Mouse (Mus musculus) lung, postnatal 36 days (tissue): ENCODE measurements around the gene Sntb2.
A peak's percentile ranks its signal among the peaks of the same experiment; 100 is the strongest.
"Not testable (repeated sequence)": the region's sequence is repeated elsewhere in the genome, so short reads cannot be mapped to it uniquely, and the experiment has no call there.

ENCODE experiments used
- DNase-seq: peaks from one replicate; pipeline ENCODE4 v3.0.0; 2022; ENCODE audit warnings: mixed read lengths

Gene Sntb2

GRCm38 (mm10) chr8:106935324-106935869 lies at the start of gene Sntb2:
Sntb2 (plus strand) TSS chr8:106935750.
- DNase-seq, result peak; percentile 96

GRCm38 (mm10) chr8:106887336-106888189 lies 48.0 kb upstream of the Sntb2 start:
- peak; percentile 89 for DNase-seq

DNA sequence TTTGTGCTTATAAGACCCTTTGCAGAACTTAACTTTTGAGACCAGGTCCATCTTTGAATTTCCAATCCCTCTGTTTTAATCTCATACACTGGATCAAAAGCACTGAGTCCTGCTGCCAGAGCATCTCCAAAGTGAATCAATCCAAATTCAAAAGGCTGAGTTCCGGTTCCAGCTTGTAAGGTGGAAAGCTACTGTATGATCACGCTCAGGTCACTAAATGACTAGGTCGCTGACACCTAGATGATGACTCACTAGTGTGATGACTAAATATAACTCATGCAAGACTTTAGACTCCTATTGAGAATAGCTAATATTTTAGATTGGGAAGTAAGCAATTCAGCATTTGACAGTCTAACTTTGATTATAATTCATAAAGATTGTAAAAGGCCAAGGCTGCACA lies 46.7 kb upstream of the Sntb2 start:
- DNase-seq, result no peak

DNA sequence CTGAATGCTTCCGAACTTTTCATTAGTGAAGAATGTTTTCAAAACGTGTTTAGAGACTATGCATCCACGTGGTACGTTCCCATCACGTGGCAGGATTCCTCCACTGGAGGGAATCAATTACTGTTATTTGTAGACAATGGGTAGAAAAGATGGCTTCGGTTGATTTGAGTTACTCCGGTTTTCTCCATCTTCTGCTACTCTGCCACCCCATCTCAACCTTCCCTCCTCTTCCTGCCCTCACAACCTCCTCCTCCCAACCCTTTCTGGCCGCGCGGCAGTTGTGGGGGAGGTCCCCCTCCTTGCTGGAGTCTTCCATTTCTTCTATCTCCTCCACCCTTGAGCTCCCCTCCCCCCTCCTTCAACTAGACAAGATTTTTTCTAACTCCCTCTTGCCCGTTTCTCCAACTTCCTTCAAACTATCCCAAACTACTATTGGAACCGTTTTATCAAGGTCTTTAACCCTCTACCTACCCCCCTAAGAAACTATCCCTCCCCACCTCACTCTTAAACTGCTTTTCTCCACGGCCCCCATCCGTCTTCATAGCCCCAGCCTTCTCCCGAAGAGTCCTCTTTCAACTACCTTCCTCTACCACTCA lies 43.2 kb upstream of the Sntb2 start:
- DNase-seq, result peak; percentile 35

DNA sequence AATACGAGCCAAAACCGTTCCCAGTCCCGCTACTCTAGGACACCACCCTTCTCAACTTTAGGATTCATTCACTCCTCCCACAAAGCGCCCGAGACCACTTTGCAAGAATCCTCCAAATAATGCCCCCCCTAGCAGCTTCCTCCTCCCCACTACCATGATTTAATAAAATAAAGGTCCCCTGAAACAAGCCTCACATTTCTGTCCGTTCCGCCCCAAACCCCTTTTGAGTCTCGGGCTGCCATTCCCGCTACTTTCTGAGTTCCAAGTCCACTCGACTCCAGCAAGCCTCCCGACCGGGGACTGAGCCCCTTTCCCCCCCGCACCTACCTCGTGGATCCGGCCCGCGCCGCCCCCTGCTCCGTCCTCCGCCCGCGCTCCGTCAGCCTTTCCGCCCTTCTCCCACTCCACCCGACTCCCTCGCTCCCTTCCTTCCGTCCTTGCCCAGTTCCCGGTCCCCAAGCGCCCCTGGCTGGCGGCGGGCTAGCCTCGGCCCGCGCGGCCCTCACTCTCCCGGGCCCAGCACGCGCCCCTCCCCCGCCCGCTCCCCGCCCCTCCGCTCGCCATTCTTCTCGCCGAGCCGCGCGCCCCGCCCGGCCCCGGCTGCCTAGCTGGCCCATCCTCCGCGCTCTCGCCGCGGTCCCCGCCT lies 42.6 kb upstream of the Sntb2 start:
- DNase-seq, result peak; percentile 8

- DNase-seq, result peak; percentile 87
These were observed 41.9 kb upstream of the Sntb2 start, which contains the start of gene Utp4 for GRCm38 (mm10) chr8:106893481-106894156. Utp4 (plus strand) TSS chr8:106893636.

DNA sequence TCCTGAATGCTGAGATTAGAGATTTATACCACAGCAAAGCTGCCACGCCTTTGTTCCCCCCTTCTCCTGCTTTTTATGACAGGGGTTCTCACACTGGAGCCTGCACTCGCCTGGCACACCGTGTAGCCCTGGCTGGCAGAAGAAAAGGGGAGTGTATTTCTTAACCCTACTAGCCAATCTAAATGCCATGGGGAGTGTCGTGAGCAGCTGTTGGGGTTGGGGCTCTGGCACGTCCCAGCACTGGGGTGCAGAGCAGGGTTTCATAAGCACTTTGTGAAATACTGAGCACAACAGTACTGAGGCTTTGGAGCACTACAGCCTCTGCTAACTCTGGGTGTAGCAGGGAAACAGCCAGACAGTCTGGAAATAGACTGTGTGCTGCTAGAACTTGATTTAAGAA lies 36.1 kb upstream of the Sntb2 start:
- DNase-seq, result no peak

- peak; percentile 91 for DNase-seq
These were observed 29.6 kb upstream of the Sntb2 start for GRCm38 (mm10) chr8:106905727-106906480.

DNA sequence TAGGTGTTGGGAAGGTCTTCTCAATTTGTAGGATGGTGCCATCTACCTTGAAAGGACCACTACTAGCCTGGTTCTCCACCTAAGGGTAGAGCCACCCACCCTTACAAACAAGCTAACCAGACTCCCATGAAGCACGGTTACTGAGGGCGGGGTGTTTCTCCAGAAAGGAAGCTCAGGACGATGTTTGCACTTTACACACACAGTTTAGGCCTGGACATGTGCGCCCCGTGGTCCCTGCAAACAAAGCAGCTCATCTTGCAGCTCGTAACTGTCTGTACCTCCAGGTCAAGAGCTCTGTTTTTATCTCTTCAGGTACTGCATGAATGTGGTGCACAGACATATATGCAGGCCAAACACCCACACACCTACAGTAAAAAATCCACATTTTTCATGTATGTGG lies 28.9 kb upstream of the Sntb2 start:
- DNase-seq, result no peak

- no peak for DNase-seq
These were observed 28.1 kb upstream of the Sntb2 start for GRCm38 (mm10) chr8:106907450-106907849.

DNA sequence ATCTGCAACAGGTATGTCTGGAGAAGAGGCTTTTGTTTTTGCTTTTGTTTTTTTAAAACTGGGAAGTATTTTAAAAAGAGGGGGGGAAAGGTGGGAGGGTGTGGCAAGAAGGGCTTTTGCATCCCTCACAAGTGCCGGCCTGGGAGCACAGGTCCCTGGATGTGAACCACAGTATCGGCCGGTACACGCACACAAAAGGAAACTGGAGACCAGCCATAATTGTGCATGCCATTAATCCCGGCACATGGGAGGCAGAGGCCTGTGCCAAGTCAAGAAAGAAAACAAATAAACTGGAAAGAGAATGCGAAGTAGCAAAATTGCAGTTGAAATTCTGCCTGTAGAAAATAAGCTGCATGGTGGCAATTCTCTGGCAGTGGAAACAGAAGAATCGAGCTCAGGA lies 27.3 kb upstream of the Sntb2 start:
- DNase-seq, result no peak

DNA sequence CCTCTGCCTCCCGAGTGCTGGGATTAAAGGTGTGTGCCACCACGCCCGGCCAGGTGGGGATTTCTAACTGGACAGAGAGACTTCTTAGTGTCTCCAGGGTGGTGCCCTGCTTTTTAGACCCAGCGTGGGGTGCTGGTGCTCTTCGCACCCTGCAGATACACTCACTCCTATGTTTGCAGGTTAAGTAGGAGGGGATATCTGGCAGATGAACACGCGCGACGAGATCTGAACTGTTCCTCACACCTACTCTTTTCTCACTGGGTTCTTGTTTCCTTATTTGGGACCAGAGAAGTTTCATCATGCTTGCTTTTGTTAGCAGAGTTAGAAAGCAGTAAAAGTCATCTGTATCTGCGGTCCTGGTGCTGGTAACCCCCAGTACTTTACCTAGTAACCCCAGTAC lies 21.9 kb upstream of the Sntb2 start:
- DNase-seq, result no peak

- DNase-seq, result no peak
These were observed 15.7 kb upstream of the Sntb2 start for GRCm38 (mm10) chr8:106919721-106920394.

DNA sequence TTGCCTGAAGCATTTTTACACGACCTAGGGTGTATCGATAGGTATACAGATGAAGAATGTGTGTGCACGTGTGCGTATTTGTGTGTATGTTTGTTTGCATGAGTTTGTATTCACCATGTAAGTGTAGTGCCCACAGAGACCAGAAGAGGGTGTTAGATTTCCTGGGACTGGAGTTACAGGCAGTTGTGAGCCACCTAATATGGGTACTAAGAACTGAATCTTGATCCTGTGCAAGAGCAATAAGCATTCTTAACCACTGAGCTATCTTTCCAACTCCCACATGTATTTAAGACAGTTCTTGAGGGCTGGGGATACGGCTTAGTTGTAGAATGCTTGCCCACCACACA lies 15.2 kb upstream of the Sntb2 start:
- no peak for DNase-seq

DNA sequence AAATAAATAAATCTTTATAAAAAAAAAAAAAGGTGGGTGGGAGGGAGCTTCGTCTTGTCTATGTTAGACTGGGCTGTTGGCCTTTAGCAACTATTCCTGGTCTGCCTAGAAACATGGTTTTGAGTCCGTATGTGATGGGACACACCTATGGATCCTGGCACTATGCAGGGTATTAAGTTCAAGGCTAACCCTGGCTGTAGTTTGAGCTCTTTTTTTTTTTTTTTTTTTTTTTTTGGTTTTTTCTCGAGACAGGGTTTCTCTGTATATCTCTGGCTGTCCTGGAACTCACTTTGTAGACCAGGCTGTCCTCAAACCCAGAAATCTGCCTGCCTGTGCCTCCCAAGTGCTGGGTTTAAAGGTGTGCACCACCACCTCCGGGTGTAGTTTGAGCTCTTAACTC lies 11.5 kb upstream of the Sntb2 start:
- no peak for DNase-seq

DNA sequence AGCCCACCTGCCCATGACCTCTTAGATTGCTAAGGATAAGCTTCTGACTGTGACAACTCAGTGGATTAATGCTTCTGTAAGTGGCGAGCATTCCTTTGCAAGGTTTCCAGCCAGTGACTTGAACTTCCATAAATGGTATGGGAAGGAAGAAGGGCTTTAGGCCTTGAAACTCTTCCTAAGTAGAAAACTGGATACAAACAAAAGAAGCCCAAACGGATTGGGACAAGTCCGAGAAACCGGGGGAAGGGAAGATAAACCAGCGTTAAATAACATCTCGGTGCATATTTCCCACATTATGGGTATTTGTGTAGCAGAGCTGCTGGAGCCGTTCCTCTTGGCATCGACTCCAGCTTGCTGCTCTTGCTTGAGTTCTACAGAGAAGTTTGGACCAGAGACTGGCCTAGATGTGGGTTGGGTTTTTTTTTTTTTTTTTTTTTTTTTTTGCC lies 10.6 kb upstream of the Sntb2 start:
- peak; percentile 19 for DNase-seq

- no peak for DNase-seq
These were observed 10.1 kb upstream of the Sntb2 start for GRCm38 (mm10) chr8:106925446-106925845.

DNA sequence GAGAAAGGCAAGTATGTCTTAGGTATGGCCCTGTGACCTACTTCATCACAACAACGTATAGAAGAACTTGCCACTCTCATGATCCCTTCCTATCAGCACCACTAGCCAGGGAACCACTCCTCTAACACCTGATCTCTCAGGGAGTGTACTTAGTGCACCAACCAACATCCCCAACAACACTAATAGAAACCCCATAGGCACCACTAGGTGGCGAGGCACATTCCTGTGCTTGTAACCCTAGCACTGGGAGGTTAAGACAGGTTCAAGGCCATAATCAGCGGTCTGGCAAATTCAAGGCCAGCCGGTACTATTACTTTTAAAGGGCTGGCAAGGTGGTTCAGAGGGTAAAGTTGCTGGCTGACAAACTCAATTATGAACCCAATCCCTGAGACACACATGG lies 8.3 kb upstream of the Sntb2 start:
- DNase-seq, result peak; percentile 70

GRCm38 (mm10) chr8:106928182-106928581 lies 7.4 kb upstream of the Sntb2 start:
- not testable (repeated sequence) for DNase-seq

DNA sequence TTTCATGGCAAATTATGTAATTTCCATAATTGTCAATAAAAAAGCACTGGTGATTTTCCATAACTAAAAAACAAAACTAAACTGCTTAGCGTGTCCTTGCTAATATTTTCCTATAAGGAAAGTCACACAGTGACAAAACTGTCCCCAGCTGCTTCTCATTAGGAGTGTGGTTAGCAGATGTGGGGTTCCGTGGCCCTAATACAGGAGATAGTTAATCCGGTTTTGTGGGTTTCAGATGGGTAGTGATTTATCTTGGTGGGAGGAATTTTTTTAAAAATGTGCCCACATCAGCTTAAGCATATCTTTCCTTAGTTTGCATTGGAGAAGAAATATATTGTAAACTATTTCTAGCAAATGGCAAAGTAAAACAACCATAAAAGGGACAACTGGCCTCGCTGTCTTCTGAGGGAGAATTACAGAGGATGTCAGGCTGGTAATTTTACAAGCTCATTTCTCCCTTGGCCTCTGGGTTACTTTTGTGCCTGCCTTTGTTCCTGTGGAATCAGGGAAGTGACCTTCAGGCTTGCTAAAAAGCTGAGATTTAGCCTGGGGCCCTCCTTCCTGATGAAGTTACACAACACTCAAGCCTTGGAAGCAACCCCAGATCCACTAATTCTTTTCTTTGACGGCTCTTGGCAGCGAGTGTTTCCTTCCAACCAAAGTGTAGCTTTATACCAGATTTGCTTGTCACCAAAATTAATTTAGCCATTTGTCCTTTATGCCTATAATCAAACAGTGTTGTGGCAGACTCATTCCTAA lies 6.2 kb upstream of the Sntb2 start:
- DNase-seq, result peak; percentile 82

GRCm38 (mm10) chr8:106929921-106930320 lies 5.6 kb upstream of the Sntb2 start:
- DNase-seq, result no peak
